Mouse (Mus musculus): Measurements from ENCODE around the gene Cryzl1. TPM values are rescaled to one million over a fixed set of nuclear protein-coding genes. Genes with fewer than 3 reads are reported as not detected.

The Cryzl1 gene
- total RNA-seq (2023; ENCODE audit: inconsistent age) = 43.3 to 58.0 TPM (median 45.5 TPM) in 4 replicates

DNA sequence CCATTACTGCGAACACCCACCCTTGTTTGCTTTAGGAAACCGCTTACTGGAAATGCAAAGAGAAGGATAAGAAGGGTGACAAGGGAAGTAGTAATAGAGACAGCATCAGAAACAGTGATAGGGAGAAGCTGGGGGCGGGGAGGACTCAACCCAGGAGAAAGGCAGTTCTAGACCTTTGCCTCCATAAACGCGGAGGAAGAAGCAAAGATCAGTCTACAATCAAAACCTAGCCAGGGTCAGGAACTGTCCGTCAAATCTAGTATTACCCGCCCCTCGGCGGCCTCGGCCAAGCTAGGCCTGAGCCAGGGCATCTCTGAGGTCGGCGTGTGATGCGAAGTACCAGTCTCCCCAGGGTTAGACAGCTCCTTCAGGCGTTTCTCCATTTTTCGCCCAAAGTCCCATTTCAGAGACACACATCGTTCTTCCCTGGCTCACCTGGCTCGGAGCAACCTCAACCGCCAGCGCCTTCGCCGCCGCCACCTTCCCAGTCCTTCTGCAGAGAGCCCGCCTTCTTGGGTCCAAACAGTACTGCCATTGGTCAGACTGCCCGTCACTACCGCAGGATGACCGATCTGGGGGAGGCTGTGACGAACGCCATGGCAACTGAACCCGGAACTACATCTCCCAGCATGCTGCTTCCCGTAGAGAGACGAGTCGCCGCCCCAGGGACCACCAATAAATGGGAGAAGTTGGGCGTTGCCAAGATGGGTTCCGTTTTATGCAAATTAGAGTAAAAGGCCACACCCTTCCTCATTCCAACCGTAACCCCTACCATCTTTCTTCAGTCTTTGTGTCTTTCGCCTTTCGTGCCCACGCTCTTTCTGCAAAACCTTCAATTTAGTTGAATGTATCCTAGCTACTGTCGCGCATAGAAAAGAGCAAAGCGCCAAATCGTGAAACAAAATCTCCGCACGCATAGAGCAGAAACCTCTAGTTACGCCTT, at the start of gene Cryzl1:
Gene Cryzl1, minus strand, starts transcription at position 853 of the 943 bp plus-strand sequence.

GRCm38 (mm10) chr16:91729066-91729482, 299 bp upstream of the Cryzl1 start, which contains the start of gene Itsn1:
TSS of gene Itsn1 (plus strand) at chr16:91729281.

GRCm38 (mm10) chr16:91688619-91689334, 40.0 kb downstream of the Cryzl1 start, which contains the start of gene Donson:
TSS of gene Donson (minus strand) at chr16:91688770.

GRCm38 (mm10) chr16:91647461-91648219, 81.1 kb downstream of the Cryzl1 start, which contains the start of gene Son:
TSS of gene Son (plus strand) at chr16:91647506.

DNA sequence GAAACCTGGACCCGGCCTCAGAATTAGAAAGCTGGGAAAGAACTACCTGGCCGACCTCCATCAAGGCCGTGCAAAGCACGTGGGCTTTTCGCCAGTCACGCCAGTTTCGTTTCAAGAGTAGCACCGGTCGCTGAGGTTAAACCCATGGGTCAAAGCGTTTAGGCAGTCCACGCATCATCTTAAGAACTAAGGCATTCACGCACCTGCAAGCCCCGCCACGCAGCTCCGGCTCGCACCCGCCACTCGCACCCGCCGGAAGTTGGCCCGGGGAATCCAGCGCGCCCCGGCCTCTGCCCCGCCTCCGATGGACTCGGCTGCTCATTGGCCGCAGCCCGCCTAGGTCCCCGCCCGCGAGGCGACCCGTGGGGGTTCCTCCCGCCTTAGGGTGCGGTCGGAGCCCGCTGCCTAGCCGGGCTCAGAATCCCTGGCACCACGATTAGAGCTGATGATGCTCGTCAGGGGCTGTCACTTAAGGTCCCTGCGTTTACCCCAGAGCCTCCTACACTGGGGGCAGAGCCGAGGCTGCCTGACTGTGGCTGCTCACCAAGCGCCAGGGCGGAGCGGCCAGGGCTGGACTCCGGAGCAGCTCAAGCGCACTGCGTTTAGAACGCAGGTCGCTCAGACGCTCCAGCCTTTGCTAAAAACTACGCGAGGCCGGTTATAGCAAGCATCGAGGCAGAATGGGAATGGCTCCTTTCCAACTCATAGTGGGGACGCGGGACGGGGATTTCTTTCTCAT, 81.9 kb downstream of the Cryzl1 start, which contains the start of gene Gart:
Gene Gart, minus strand, starts transcription at position 272 of the 739 bp plus-strand sequence.

Other genes starting within 250 kb of the Cryzl1 start
- 135 to 157 TPM (median 152 TPM) in 4 replicates for gene Ifnar1, start 243.7 kb downstream of the Cryzl1 start, total RNA-seq (2023; ENCODE audit: inconsistent age)
- 45.6 to 60.3 TPM (median 54.5 TPM) in 4 replicates for gene Ifngr2, start 181.9 kb downstream of the Cryzl1 start, total RNA-seq (2023; ENCODE audit: inconsistent age)
- 34.2 to 37.6 TPM (median 36.5 TPM) in 4 replicates for gene Tmem50b, start 131.2 kb downstream of the Cryzl1 start, total RNA-seq (2023; ENCODE audit: inconsistent age)
- 0.48 to 2.8 TPM (median 1.4 TPM) in 4 replicates for gene Dnajc28, start 109.9 kb downstream of the Cryzl1 start, total RNA-seq (2023; ENCODE audit: inconsistent age)
- gene Gart, start 82.0 kb downstream of the Cryzl1 start, total RNA-seq (2023; ENCODE audit: inconsistent age) = 76.4 to 88.1 TPM (median 82.4 TPM) in 4 replicates
- gene Son, start 81.5 kb downstream of the Cryzl1 start, total RNA-seq (2023; ENCODE audit: inconsistent age) = 501 to 548 TPM (median 535 TPM) in 4 replicates
- gene Donson, start 40.2 kb downstream of the Cryzl1 start, total RNA-seq (2023; ENCODE audit: inconsistent age) = 72.4 to 97.6 TPM (median 81.4 TPM) in 4 replicates
- gene Itsn1, start 306 bp upstream of the Cryzl1 start, total RNA-seq (2023; ENCODE audit: inconsistent age) = 14.6 to 22.5 TPM (median 19.2 TPM) in 4 replicates